Mouse (Mus musculus) midbrain, embryonic 16.5 days (tissue): ENCODE measurements at regions not wholly inside any gene's neighbourhood (a gene's known extent, or its start where the extent isn't known, plus 50 kb on each side); places are given as distances from the start of the nearest gene placed in this dataset.

Experiments
- ATAC-seq: fragments of 200-750 bp; cut with Nextera tagmentation; 2 replicates; pipeline ENCODE4 v1.8.0; 2017; ENCODE audit warnings: moderate TSS enrichment
- H3K27ac ChIP-seq: fragments of 300-500 bp; sonication (generic); 2 replicates; pipeline ENCODE4 v1.5.1; 2014; ENCODE audit warnings: mild to moderate bottlenecking, low read length, mixed read lengths
- H3K27me3 ChIP-seq: fragments of 300-500 bp; sonication (generic); 2 replicates; pipeline ENCODE4 v1.6.1; 2014; ENCODE audit warnings: low read depth, low read length, mixed read lengths; ENCODE audit not compliant: control insufficient read depth, insufficient read depth
- H3K36me3 ChIP-seq: fragments of 300-500 bp; sonication (generic); 2 replicates; pipeline ENCODE4 v1.6.1; 2014; ENCODE audit warnings: mild to moderate bottlenecking, low read length, moderate library complexity, mixed read lengths; ENCODE audit not compliant: control insufficient read depth, insufficient read depth
- H3K4me1 ChIP-seq: fragments of 300-500 bp; sonication (generic); 2 replicates; pipeline ENCODE4 v1.6.1; 2014; ENCODE audit warnings: mild to moderate bottlenecking, low read length, mixed read lengths; ENCODE audit not compliant: control insufficient read depth, insufficient read depth
- H3K4me2 ChIP-seq: fragments of 300-500 bp; sonication (generic); 2 replicates; pipeline ENCODE4 v1.6.1; 2014; ENCODE audit warnings: mild to moderate bottlenecking, low read length, mixed read lengths
- H3K4me3 ChIP-seq: fragments of 300-500 bp; sonication (generic); 2 replicates; pipeline ENCODE4 v1.5.1; 2014; ENCODE audit warnings: low read depth, mild to moderate bottlenecking, low read length, moderate library complexity, mixed read lengths
- H3K9ac ChIP-seq: fragments of 300-500 bp; sonication (generic); 2 replicates; pipeline ENCODE4 v1.6.1; 2014; ENCODE audit warnings: low read depth, low read length, mixed read lengths
- H3K9me3 ChIP-seq: fragments of 300-500 bp; sonication (generic); replicated peaks from 2 replicates; pipeline ENCODE4 v1.6.1; 2014; ENCODE audit warnings: mild to moderate bottlenecking, low read length, mixed read lengths; ENCODE audit not compliant: control insufficient read depth, poor library complexity, severe bottlenecking
- WGBS: fragments of 180-500 bp; shearing (Covaris S2); extraction: QIAGEN DNeasy Blood & Tissue Kit; methylation state at CpG from one replicate; pipeline ENCODE4 v1.1.7; 2014; 5-methylcytosine and 5-hydroxymethylcytosine counted together

- Histone ChIP-seq H3K27ac (no peak overlapping the region), H3K9ac (no peak overlapping the region), H3K36me3 (no peaks in the 10 kb centered on the region), H3K4me2 (no peak overlapping the region), H3K4me1 (peaks cover 4% of the 10 kb centered on the region; the same call in 1 of the 2 replicates), H3K27me3 (no peaks in the 10 kb centered on the region), H3K4me3 (no peak overlapping the region), H3K9me3 (no peaks in the 10 kb centered on the region)
- ATAC-seq, result no peak
- 90% methylated on average over 6 of the region's 6 CpGs for WGBS
Observed at GRCm38 (mm10) chr2:68530228-68530627, 52.0 kb upstream of the 4933409G03Rik start.

- peak; percentile 42; the same call in 1 of the 2 replicates for ATAC-seq
- peak overlapping the region; percentile 19; the same call in 1 of the 2 replicates for H3K4me2 ChIP-seq
- no peaks in the 10 kb centered on the region for H3K36me3 ChIP-seq
Observed at GRCm38 (mm10) chr2:68531099-68531498, 51.1 kb upstream of the 4933409G03Rik start.

More at GRCm38 (mm10) chr2:68531099-68531498, 51.1 kb upstream of the 4933409G03Rik start:
- Histone ChIP-seq H3K9ac (no peak overlapping the region), H3K27ac (no peak overlapping the region), H3K27me3 (no peaks in the 10 kb centered on the region), H3K4me3 (no peak overlapping the region), H3K9me3 (no peaks in the 10 kb centered on the region), H3K4me1 (peaks cover 4% of the 10 kb centered on the region; the same call in 1 of the 2 replicates)
- WGBS, result 32% methylated on average over 4 of the region's 4 CpGs
